Mouse (Mus musculus): ENCODE results near the gene Olfr146.

Olfr146 gene

DNA sequence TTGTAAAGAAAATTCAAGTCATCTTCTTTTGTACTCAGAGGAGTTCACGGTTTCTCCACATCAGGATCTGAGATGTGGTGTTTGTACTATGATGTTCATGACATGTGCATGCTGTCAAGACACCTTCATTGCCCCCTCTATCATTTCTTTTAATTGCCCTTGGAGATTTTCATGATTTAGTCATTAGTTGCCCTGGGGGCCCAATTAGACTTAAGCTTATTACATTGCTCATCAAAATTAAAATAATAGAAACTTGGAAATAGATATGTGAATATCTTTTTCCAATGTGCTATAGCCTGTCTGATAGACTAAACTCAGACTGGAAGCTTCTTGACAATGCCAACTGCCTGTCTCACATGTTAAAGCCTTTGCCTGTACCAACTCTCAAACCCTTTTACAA lies at the start of gene Olfr146:
Gene Olfr146, minus strand, starts transcription at position 101 of the 400 bp plus-strand sequence.
- DNase-seq (ENCODE audit: low spot score in 2 of 2): no peak

DNA sequence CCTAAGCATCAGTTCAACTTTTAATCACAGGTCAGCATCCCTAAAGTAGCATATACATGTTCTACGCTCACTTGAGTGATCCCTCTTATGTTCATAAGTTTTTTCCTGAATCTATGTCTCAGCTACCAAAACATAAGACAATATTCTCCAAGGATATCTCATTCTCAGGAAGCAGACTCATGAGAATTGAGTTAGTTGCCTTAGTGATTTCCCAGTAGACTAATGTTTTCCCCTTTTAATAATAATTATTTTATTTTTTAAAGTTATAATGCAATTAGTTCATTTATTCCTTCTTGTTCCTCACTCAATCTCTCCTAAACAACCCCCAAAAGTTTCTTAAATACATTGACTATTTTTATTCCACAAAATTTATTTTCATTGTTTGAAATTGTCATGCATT lies 41.7 kb upstream of the Olfr146 start, which contains the start of gene Olfr937:
Gene Olfr937, minus strand, starts transcription at position 101 of the 400 bp plus-strand sequence.
- DNase-seq (ENCODE audit: low spot score in 2 of 2): no peak

DNA sequence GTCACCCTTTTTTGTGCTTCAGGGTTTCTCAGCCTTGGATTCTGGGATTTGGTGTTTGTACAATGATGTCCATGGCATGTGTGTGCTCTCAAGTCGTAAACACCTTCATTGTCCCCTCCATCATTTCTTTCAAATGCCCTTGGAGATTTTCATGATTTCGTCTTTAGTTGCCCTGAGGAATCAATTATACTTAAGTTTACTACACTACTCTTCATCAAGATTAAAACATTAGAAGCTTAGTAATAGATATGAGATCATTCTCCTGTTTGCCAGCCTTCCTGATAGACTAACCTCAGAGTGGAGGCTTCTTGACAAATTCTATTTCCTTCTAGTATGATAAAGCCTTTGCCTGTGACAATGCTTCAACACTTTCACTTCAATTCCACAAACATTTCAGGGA lies 23.6 kb downstream of the Olfr146 start, which contains the start of gene Olfr935:
Gene Olfr935, minus strand, starts transcription at position 101 of the 400 bp plus-strand sequence.
- DNase-seq (ENCODE audit: low spot score in 2 of 2): no peak

DNA sequence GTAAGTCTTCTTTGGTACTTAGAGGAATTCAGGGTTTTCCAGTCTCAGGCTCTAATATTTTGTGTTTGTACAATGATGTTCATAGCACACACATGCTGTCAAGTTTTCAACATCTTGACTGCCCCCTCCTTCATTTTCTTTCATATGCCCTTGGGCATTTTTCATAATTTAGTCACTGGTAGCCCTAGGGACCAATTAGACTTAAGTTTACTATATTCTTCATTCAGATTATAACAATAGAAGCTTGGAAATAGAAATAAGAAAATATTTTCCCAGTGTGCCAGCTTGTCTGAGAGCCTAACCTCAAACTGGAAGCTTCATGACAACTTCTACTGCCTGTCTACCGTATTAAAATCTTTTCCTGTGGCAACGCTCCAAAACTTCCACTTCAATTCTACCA lies 35.0 kb downstream of the Olfr146 start, which contains the start of gene Olfr934:
Gene Olfr934, minus strand, starts transcription at position 101 of the 400 bp plus-strand sequence.
- DNase-seq (ENCODE audit: low spot score in 2 of 2): no peak

DNA sequence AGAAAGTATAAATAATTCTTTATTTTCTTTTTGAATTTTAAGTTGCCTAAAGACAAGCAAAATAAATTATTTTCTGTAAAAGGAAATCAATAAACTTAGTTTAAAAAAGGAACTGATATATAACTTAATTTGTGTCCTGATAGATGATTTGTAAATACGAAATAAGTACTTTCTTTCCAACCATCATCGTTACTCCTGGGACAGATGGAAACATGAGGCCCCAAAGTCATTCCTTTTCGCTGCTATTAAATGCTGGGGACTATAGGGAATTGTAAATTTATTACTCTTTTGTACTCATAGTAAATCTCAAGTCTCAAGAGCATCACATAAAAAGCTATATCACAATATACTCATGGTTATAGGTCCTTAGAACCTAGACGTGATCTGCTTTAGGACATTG lies 51.2 kb downstream of the Olfr146 start, which contains the start of gene Olfr933:
Gene Olfr933, plus strand, starts transcription at position 301 of the 400 bp plus-strand sequence.
- DNase-seq (ENCODE audit: low spot score in 2 of 2): no peak
